Mouse (Mus musculus) adrenal gland, postnatal 0 days (tissue): Measurements from ENCODE around the gene Zscan4c. TPM values are rescaled to one million over a fixed set of nuclear protein-coding genes. Genes with fewer than 3 reads are reported as not detected.

Experiments
- microRNA-seq: library from miRNA; unstranded; fragments of <30 nt; microRNA quantifications from one replicate; pipeline ENCODE4, GENCODE M21; 2016; ENCODE audit warnings: borderline replicate concordance; ENCODE audit not compliant: insufficient number of aligned reads
- polyA plus RNA-seq: library from polyadenylated mRNA; unstranded; fragments of >200 nt; fragmentation: Nextera tagmentation; extraction: Ambion mirVana; gene quantifications from 2 replicates; pipeline ENCODE4 v1.2.1, GENCODE M21; 2015

The Zscan4c gene
- not detected in 2 replicates for polyA plus RNA-seq

GRCm38 (mm10) chr7:11005445-11005844, at the start of gene Zscan4c:
Zscan4c (plus strand) TSS chr7:11005745.

Small RNA genes lying within 50 kb of the gene (microRNA-seq; reads per million reads assigned to microRNA genes)
- gene Mir297-1 = not detected

Other genes starting within 250 kb of the Zscan4c start
- gene Zscan4b, start 100.7 kb upstream of the Zscan4c start, polyA plus RNA-seq = not detected in 2 replicates
- gene Zscan4-ps1, start 63.9 kb downstream of the Zscan4c start, polyA plus RNA-seq = not detected in 2 replicates
- gene Zscan4d, start 160.4 kb downstream of the Zscan4c start, polyA plus RNA-seq = not detected in 2 replicates